Comparison of ENCODE assay signal across 21 mouse cellular contexts in the genomic region with DNA sequence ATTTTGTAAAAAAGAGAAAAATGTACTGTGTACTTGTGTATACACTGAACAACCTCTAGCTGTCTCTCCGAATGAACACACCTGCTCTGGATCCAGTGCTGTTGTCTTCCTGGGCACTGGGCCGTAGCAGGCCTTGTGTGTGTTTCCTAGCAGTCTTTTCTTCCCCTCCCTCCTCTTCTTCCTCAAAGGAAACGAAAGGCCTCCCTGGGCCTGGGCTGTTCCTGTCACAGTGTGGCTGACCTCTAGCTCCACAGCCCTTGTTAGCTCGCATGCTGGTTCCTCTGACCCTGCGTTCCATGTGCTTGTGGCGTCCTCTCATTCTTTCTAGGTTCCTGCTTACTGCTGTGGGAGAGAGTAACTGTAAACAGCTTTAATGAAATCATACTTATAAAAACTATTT. TPM values are rescaled to one million over a fixed set of nuclear protein-coding genes. Genes with fewer than 3 reads are reported as not detected.
DNase-seq lines count a peak whose midpoint lies in the region; ATAC-seq and TF ChIP-seq lines count a peak whose summit lies in the region.
"Had no signal": no experiment of that assay in that cellular context is flagged by ENCODE, and none has a peak within 500 bp of the region (broad histone marks: within the 10 kb centered on the region; RNA-seq: fewer than 3 reads in every experiment).

No protein-coding gene starts in this region.

- DNase-seq in kidney, postnatal 10 days, result no peak
- DNase-seq in kidney, postnatal 0 days (ENCODE audit: low spot score), result no peak
- DNase-seq in kidney, postnatal 25 days, result no peak
- DNase-seq: adrenal gland, adult 2 months; adrenal gland, postnatal 10 days; adrenal gland, postnatal 25 days; cerebellum, adult 11 months; cerebellum, adult 18-20 months; cerebellum, adult 8-10 months; cerebellum, adult 9-11 months; cerebellum, postnatal 14 days; cerebellum, postnatal 36 days; embryo, embryonic 11 days had no signal

- WGBS in kidney, embryonic 15.5 days, result 39% methylated on average over 6 of the region's 6 CpGs
- 36% methylated on average over 6 of the region's 6 CpGs for WGBS in kidney, postnatal 0 days

- no peak overlapping the region for H3K9ac ChIP-seq in kidney, embryonic 15.5 days
- no peak overlapping the region for H3K9ac ChIP-seq in kidney, postnatal 0 days (ENCODE audit: low read depth, low read length)
- H3K9ac ChIP-seq: embryonic facial prominence, embryonic 13.5 days; embryonic facial prominence, embryonic 15.5 days; forebrain, embryonic 12.5 days had no signal

- no peaks in the 10 kb centered on the region for H3K27me3 ChIP-seq in kidney, embryonic 15.5 days
- no peaks in the 10 kb centered on the region for H3K27me3 ChIP-seq in kidney, postnatal 0 days (ENCODE audit: insufficient read depth, low read length)
- H3K27me3 ChIP-seq: embryonic facial prominence, embryonic 13.5 days; embryonic facial prominence, embryonic 15.5 days; forebrain, embryonic 12.5 days had no signal

- H3K9me3 ChIP-seq in kidney, embryonic 15.5 days (replicated peaks), result no peaks in the 10 kb centered on the region
- H3K9me3 ChIP-seq in kidney, postnatal 0 days (replicated peaks; ENCODE audit: low read length), result no peaks in the 10 kb centered on the region
- H3K9me3 ChIP-seq: embryonic facial prominence, embryonic 13.5 days; embryonic facial prominence, embryonic 15.5 days; forebrain, embryonic 10.5 days; forebrain, embryonic 12.5 days had no signal

- H3K4me2 ChIP-seq in kidney, embryonic 15.5 days, result no peak overlapping the region
- H3K4me2 ChIP-seq in kidney, postnatal 0 days (ENCODE audit: low read length), result no peak overlapping the region
- H3K4me2 ChIP-seq: embryonic facial prominence, embryonic 13.5 days; embryonic facial prominence, embryonic 15.5 days; forebrain, embryonic 12.5 days had no signal

- no peak overlapping the region for H3K4me3 ChIP-seq in kidney, embryonic 15.5 days (replicated peaks)
- H3K4me3 ChIP-seq in kidney, postnatal 0 days (replicated peaks; ENCODE audit: low read depth, low read length), result no peak overlapping the region
- H3K4me3 ChIP-seq: embryonic facial prominence, embryonic 13.5 days; embryonic facial prominence, embryonic 15.5 days; erythroblast, embryonic 14.5 days; forebrain, embryonic 10.5 days; forebrain, embryonic 12.5 days had no signal

- peak overlapping the region; percentile 41; the same call in 1 of the 2 replicates for H3K27ac ChIP-seq in kidney, embryonic 15.5 days
- H3K27ac ChIP-seq in kidney, postnatal 0 days, result 0 out of 2 replicates have a peak overlapping the region, but pooled peaks have one; percentile 3
- H3K27ac ChIP-seq: embryonic facial prominence, embryonic 13.5 days; embryonic facial prominence, embryonic 15.5 days; forebrain, embryonic 10.5 days; forebrain, embryonic 12.5 days had no signal

- ATAC-seq in kidney, embryonic 15.5 days (replicated peaks; ENCODE audit: low FRiP score), result no peak
- no peak for ATAC-seq in kidney, postnatal 0 days (replicated peaks; ENCODE audit: low FRiP score, low read depth)
- ATAC-seq: forebrain, embryonic 14.5 days; forebrain, embryonic 16.5 days had no signal

- H3K36me3 ChIP-seq in kidney, embryonic 15.5 days, result peaks cover 46% of the 10 kb centered on the region
- H3K36me3 ChIP-seq in kidney, postnatal 0 days (ENCODE audit: insufficient read depth, low read length), result 0 out of 2 replicates have a peak, but pooled peaks cover 12% of the 10 kb centered on the region

- TF ChIP-seq CTCF in kidney, postnatal 0 days (IDR thresholded peaks at IDR 0.05; ENCODE audit: low read depth), result no peak

- peaks cover 12% of the 10 kb centered on the region for H3K4me1 ChIP-seq in kidney, embryonic 15.5 days
- H3K4me1 ChIP-seq in kidney, postnatal 0 days (replicated peaks; ENCODE audit: insufficient read depth, low read length), result 0 out of 2 replicates have a peak, but pooled peaks cover 5% of the 10 kb centered on the region
- H3K4me1 ChIP-seq: embryonic facial prominence, embryonic 13.5 days; embryonic facial prominence, embryonic 15.5 days had no signal

RNA-seq across cellular contexts. Expression of a gene that starts 14.2 kb away (rescaled TPM):
- 2.9 and 3.1 TPM in 2 replicates for polyA plus RNA-seq in kidney, embryonic 15.5 days (2015; fragmentation: Nextera tagmentation; extraction: Ambion mirVana)
- polyA plus RNA-seq in kidney, postnatal 0 days (2015; fragmentation: Nextera tagmentation; extraction: Ambion mirVana), result 4.3 TPM in 2 replicates

RNA-seq across cellular contexts. Expression of a gene that starts 59.0 kb away (rescaled TPM):
- polyA plus RNA-seq in kidney, embryonic 15.5 days (2015; fragmentation: Nextera tagmentation; extraction: Ambion mirVana), result 8.5 and 8.9 TPM in 2 replicates
- 7.3 and 7.6 TPM in 2 replicates for polyA plus RNA-seq in kidney, postnatal 0 days (2015; fragmentation: Nextera tagmentation; extraction: Ambion mirVana)
